Mouse (Mus musculus): ENCODE data around the gene Dock1. TPM values are rescaled to one million over a fixed set of nuclear protein-coding genes. Genes with fewer than 3 reads are reported as not detected.

Dock1 gene
- polyA plus RNA-seq, 1 experiment from 2014 or later, result 5.7 TPM

GRCm38 (mm10) chr7:135035651-135036050, 365.2 kb downstream of the Dock1 start:
- 0 out of 2 replicates have a peak, but pooled peaks cover 6% of the 10 kb centered on the region for H3K4me1 ChIP-seq
- H3K36me3 ChIP-seq, result no peaks in the 10 kb centered on the region
- no peaks in the 10 kb centered on the region for H3K27me3 ChIP-seq (replicated peaks)
- H3K9me3 ChIP-seq (replicated peaks), result no peaks in the 10 kb centered on the region
- 65% methylated on average over 2 of the region's 2 CpGs for WGBS
- H3K4me2 ChIP-seq, result no peak overlapping the region
- H3K4me3 ChIP-seq (replicated peaks), result no peak overlapping the region
- H3K9ac ChIP-seq (replicated peaks), result no peak overlapping the region
- no peak for ATAC-seq (ENCODE audit: low FRiP score)
- no peak overlapping the region for H3K27ac ChIP-seq (replicated peaks)

GRCm38 (mm10) chr7:135038930-135039329, 368.5 kb downstream of the Dock1 start:
- Histone ChIP-seq H3K4me2 (no peak overlapping the region), H3K27ac (replicated peaks) (no peak overlapping the region), H3K9ac (replicated peaks) (no peak overlapping the region), H3K4me1 (peaks cover 10% of the 10 kb centered on the region; the same call in 1 of the 2 replicates), H3K9me3 (replicated peaks) (no peaks in the 10 kb centered on the region), H3K27me3 (replicated peaks) (no peaks in the 10 kb centered on the region), H3K4me3 (replicated peaks) (no peak overlapping the region), H3K36me3 (no peaks in the 10 kb centered on the region)
- WGBS, result 82% methylated on average over 1 of the region's 1 CpGs
- no peak for ATAC-seq (ENCODE audit: low FRiP score)

GRCm38 (mm10) chr7:135043931-135044765, 373.7 kb downstream of the Dock1 start:
- 66% methylated on average over 12 of the region's 12 CpGs for WGBS
- Histone ChIP-seq H3K27ac (replicated peaks) (no peak overlapping the region), H3K27me3 (replicated peaks) (no peaks in the 10 kb centered on the region), H3K9me3 (replicated peaks) (no peaks in the 10 kb centered on the region), H3K4me1 (peaks cover 10% of the 10 kb centered on the region; the same call in 1 of the 2 replicates), H3K4me2 (no peak overlapping the region), H3K9ac (replicated peaks) (no peak overlapping the region), H3K36me3 (no peaks in the 10 kb centered on the region), H3K4me3 (replicated peaks) (no peak overlapping the region)
- no peak for ATAC-seq (ENCODE audit: low FRiP score)

DNA sequence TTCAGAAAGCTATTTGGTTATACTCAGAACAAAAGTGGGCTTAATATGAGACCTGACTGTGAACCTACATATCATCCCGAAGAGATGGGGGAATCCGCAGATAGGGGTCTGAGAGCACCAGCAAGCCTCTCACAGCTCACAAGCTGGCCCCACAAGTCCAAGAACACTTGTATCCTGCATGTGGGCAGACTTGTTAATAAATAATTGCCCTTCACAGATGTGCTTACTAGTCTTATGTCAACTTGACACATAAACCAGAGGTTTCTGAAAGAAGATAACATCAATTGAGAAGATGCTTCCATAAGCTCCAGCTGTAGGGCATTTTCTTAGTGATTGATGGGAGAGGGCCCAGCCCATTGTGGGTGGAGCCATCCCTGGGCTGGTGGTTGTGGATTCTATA, 379.0 kb downstream of the Dock1 start:
- Histone ChIP-seq H3K9me3 (replicated peaks) (no peaks in the 10 kb centered on the region), H3K4me3 (replicated peaks) (no peak overlapping the region), H3K27ac (replicated peaks) (no peak overlapping the region), H3K27me3 (replicated peaks) (no peaks in the 10 kb centered on the region), H3K4me1 (peaks cover 9% of the 10 kb centered on the region), H3K9ac (replicated peaks) (no peak overlapping the region), H3K4me2 (no peak overlapping the region), H3K36me3 (no peaks in the 10 kb centered on the region)
- 88% methylated on average over 2 of the region's 2 CpGs for WGBS
- no peak for ATAC-seq (ENCODE audit: low FRiP score)

DNA sequence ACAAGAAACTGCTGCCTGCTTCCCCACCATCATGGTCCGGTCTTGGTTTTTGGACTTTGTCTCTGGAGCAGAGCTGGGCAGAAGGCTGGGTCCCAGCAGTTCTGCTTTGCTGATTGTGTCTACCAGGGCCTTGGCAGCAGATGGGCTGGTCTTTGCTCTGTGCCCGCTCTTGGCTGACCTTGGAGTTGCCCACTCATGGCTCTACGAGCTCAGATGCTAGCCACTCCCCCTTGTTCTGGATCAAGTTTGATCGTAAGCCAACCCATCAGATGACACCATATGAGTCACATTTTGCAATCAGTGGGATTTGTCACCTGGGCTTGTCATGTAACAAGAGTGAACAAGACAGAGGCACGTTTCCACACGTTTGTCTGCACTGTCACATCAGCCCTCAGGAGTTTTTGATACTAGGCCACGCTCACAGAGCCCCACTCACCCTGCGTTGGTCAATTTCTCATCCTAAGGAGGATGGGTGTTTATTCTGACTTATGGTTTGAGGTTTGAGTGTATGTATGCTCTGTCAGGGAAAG, 382.8 kb downstream of the Dock1 start:
- H3K4me3 ChIP-seq (replicated peaks), result no peak overlapping the region
- no peaks in the 10 kb centered on the region for H3K9me3 ChIP-seq (replicated peaks)
- no peak overlapping the region for H3K9ac ChIP-seq (replicated peaks)
- no peaks in the 10 kb centered on the region for H3K27me3 ChIP-seq (replicated peaks)
- H3K27ac ChIP-seq (replicated peaks), result no peak overlapping the region
- H3K36me3 ChIP-seq, result no peaks in the 10 kb centered on the region
- ATAC-seq (ENCODE audit: low FRiP score), result no peak
- no peak overlapping the region for H3K4me2 ChIP-seq
- 93% methylated on average over 8 of the region's 8 CpGs for WGBS
- peaks cover 9% of the 10 kb centered on the region for H3K4me1 ChIP-seq

DNA sequence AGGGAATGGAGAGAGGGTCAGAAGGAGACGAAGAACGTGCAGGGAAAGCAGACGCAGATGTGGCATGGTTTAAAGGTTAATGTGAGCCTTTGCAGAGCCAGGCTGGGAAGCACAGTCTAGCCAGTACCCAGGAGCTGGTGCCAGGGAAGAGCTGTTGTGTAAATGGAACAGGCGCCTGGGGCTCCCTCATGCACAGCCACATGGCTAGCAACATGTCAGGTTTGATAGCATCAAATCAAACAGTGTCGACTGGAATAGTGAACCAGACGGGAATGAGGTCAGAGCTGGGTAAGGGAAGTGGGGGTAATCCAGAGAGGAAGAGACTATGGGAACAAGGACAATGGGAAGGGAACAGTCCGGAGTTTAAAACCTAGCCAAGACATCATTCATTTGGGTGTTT, 384.2 kb downstream of the Dock1 start:
- Histone ChIP-seq H3K9ac (replicated peaks) (no peak overlapping the region), H3K27me3 (replicated peaks) (no peaks in the 10 kb centered on the region), H3K4me2 (no peak overlapping the region), H3K9me3 (replicated peaks) (no peaks in the 10 kb centered on the region), H3K36me3 (no peaks in the 10 kb centered on the region), H3K4me3 (replicated peaks) (no peak overlapping the region), H3K4me1 (peaks cover 9% of the 10 kb centered on the region), H3K27ac (replicated peaks) (no peak overlapping the region)
- ATAC-seq (ENCODE audit: low FRiP score), result no peak
- 88% methylated on average over 7 of the region's 7 CpGs for WGBS

DNA sequence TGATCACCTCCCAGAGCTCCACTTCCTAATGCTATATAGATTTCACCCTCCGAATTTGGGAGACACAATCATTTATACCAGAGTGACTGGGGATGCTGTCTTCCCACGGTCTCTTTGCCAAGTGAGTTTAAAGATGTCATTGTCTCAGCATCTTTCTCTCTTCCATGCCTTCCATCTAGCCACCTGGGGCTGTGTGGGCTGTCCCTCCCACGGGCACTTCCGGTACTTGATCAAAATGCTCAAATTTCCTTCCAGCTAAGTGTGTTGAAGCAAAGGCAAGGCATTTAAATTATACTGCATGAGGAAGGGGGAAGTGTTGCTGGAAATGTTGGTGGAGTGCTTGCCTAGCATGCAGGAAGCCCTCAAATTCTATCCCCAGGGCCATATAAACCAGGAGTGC, 388.6 kb downstream of the Dock1 start:
- no peaks in the 10 kb centered on the region for H3K36me3 ChIP-seq
- no peaks in the 10 kb centered on the region for H3K9me3 ChIP-seq (replicated peaks)
- no peaks in the 10 kb centered on the region for H3K27me3 ChIP-seq (replicated peaks)
- no peak overlapping the region for H3K9ac ChIP-seq (replicated peaks)
- no peak overlapping the region for H3K27ac ChIP-seq (replicated peaks)
- H3K4me3 ChIP-seq (replicated peaks), result no peak overlapping the region
- no peak overlapping the region for H3K4me2 ChIP-seq
- H3K4me1 ChIP-seq, result no peaks in the 10 kb centered on the region
- 76% methylated on average over 4 of the region's 4 CpGs for WGBS
- ATAC-seq (ENCODE audit: low FRiP score), result no peak

- H3K36me3 ChIP-seq, result no peaks in the 10 kb centered on the region
- H3K9ac ChIP-seq (replicated peaks), result no peak overlapping the region
- no peak overlapping the region for H3K4me2 ChIP-seq
- WGBS, result 78% methylated on average over 3 of the region's 3 CpGs
- no peak overlapping the region for H3K27ac ChIP-seq (replicated peaks)
- H3K9me3 ChIP-seq (replicated peaks), result no peaks in the 10 kb centered on the region
- no peak for ATAC-seq (ENCODE audit: low FRiP score)
- no peaks in the 10 kb centered on the region for H3K27me3 ChIP-seq (replicated peaks)
- no peak overlapping the region for H3K4me3 ChIP-seq (replicated peaks)
- no peaks in the 10 kb centered on the region for H3K4me1 ChIP-seq
Measured at GRCm38 (mm10) chr7:135059562-135059961, 389.1 kb downstream of the Dock1 start.

DNA sequence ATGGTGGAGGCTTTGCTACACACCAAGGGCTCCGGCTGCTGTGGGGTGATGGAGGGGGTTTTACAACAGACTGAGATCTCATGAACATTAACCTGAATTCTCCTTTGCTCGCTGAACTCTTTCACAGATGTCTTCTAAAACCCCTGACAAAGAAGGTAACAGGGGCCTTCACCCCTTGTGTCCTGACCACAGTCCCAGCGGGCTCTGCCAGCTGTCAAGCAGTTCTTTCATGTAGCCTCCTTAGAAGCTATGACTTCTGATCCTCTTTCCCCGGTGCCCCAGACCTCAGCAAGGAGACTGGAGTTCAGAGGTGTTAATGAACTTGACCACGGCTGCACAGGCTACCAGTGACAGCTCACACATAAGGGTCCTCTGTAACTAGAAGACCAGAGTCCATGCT, 393.4 kb downstream of the Dock1 start:
- 0 out of 2 replicates have a peak, but pooled peaks cover 3% of the 10 kb centered on the region for H3K4me1 ChIP-seq
- no peak overlapping the region for H3K4me2 ChIP-seq
- WGBS, result 86% methylated on average over 5 of the region's 5 CpGs
- H3K27ac ChIP-seq (replicated peaks), result no peak overlapping the region
- no peak for ATAC-seq (ENCODE audit: low FRiP score)
- H3K9ac ChIP-seq (replicated peaks), result no peak overlapping the region
- no peak overlapping the region for H3K4me3 ChIP-seq (replicated peaks)
- no peaks in the 10 kb centered on the region for H3K36me3 ChIP-seq
- no peaks in the 10 kb centered on the region for H3K9me3 ChIP-seq (replicated peaks)
- no peaks in the 10 kb centered on the region for H3K27me3 ChIP-seq (replicated peaks)

GRCm38 (mm10) chr7:135065301-135065700, 394.8 kb downstream of the Dock1 start:
- Histone ChIP-seq H3K4me2 (no peak overlapping the region), H3K27ac (replicated peaks) (no peak overlapping the region), H3K9ac (replicated peaks) (no peak overlapping the region), H3K9me3 (replicated peaks) (no peaks in the 10 kb centered on the region), H3K4me3 (replicated peaks) (no peak overlapping the region), H3K36me3 (no peaks in the 10 kb centered on the region), H3K27me3 (replicated peaks) (no peaks in the 10 kb centered on the region), H3K4me1 (0 out of 2 replicates have a peak, but pooled peaks cover 3% of the 10 kb centered on the region)
- ATAC-seq (ENCODE audit: low FRiP score), result no peak
- 33% methylated on average over 5 of the region's 5 CpGs for WGBS

DNA sequence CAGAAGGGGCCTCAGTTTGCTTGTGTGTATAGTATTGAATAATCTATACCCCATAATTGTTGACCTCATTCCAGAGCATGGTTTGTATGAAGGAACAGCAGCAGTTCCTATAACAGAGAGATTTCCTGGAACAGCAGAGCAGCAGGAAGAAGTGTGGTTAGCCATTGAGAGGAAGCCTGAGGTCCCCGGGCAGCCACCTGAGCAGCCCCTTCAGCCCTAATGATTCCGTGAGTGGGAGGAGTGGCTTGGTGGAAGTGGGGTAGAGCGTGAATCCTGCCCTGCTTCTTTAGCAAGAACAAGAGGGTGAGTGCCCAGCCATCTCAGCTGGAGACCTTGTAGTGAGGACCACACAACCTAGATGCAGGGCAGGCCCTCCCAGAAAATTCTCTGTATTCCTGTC, 398.4 kb downstream of the Dock1 start:
- H3K4me1 ChIP-seq, result 0 out of 2 replicates have a peak, but pooled peaks cover 3% of the 10 kb centered on the region
- H3K4me3 ChIP-seq (replicated peaks), result no peak overlapping the region
- H3K4me2 ChIP-seq, result no peak overlapping the region
- ATAC-seq (ENCODE audit: low FRiP score), result no peak
- no peaks in the 10 kb centered on the region for H3K27me3 ChIP-seq (replicated peaks)
- no peaks in the 10 kb centered on the region for H3K9me3 ChIP-seq (replicated peaks)
- 86% methylated on average over 3 of the region's 3 CpGs for WGBS
- no peak overlapping the region for H3K9ac ChIP-seq (replicated peaks)
- H3K27ac ChIP-seq (replicated peaks), result no peak overlapping the region
- no peaks in the 10 kb centered on the region for H3K36me3 ChIP-seq

DNA sequence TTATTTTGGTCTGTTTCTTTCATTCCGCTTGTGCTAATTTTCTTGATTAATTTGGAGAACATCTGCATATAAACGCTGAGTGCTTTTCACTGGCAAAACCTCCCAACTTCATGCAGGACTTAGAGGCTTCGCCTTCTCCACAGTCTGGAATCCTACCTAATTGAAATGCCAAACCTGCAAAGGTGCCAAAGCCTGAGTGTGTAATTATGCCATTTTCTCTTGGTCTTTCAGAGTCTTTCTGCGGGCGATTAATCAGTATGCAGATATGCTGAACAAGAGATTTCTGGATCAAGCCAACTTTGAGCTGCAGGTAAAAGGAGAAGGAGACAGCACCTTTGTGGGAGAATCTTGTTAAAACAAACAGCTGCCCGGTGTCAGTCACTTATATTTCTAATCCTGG, 406.4 kb downstream of the Dock1 start:
- 74% methylated on average over 6 of the region's 6 CpGs for WGBS
- Histone ChIP-seq H3K27ac (replicated peaks) (no peak overlapping the region), H3K36me3 (no peaks in the 10 kb centered on the region), H3K27me3 (replicated peaks) (no peaks in the 10 kb centered on the region), H3K4me1 (peaks cover 22% of the 10 kb centered on the region), H3K9me3 (replicated peaks) (no peaks in the 10 kb centered on the region), H3K9ac (replicated peaks) (no peak overlapping the region), H3K4me2 (no peak overlapping the region), H3K4me3 (replicated peaks) (no peak overlapping the region)
- ATAC-seq (ENCODE audit: low FRiP score), result no peak
